Mouse (Mus musculus): ENCODE measurements around the gene Ldlrad3. TPM values are rescaled to one million over a fixed set of nuclear protein-coding genes. Genes with fewer than 3 reads are reported as not detected.

The Ldlrad3 gene
- polyA plus RNA-seq, 1 experiment from 2014 or later = 48.7 TPM

DNA sequence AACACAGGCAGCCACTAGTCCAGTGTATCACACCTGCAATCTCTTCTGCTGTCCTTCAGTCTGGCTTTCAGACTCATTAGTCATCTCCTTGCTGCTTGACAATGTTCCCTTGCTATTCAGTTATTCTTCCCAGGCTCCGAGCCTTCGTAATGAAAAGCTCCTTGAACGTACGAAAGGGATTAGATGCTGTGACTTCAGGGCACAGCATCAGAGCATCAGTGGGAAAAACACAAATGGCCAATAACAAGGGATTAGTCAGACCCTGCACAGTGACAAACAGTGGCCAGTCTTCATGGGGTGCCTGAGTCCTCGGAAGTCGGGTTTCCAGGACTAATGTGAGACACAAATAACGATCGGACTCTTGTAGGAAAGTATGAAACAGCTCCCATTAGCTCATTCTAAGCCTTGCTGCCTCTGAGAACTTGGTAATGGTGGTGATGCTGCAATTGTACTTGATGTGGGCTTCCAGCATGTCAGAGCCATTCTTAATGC is 205.7 kb downstream of the Ldlrad3 start:
- Histone ChIP-seq H3K9me3 (ENCODE audit: control insufficient read depth, low read length) (no peaks in the 10 kb centered on the region), H3K36me3 (ENCODE audit: control insufficient read depth, insufficient read depth, low read length) (no peaks in the 10 kb centered on the region), H3K9ac (ENCODE audit: low read depth, low read length) (no peak overlapping the region), H3K4me1 (replicated peaks; ENCODE audit: control insufficient read depth, insufficient read depth, low read length) (peaks cover 17% of the 10 kb centered on the region), H3K4me3 (ENCODE audit: low read depth, low read length) (no peak overlapping the region), H3K4me2 (replicated peaks; ENCODE audit: low read depth, low read length) (no peak overlapping the region), H3K27me3 (ENCODE audit: control insufficient read depth, insufficient read depth, low read length) (no peaks in the 10 kb centered on the region), H3K27ac (ENCODE audit: low read depth, low read length) (peak overlapping the region; percentile 27; the same call in 1 of the 2 replicates)
- WGBS = 57% methylated on average over 8 of the region's 8 CpGs
- ATAC-seq (ENCODE audit: low FRiP score) = no peak
- no peak for DNase-seq (ENCODE audit: low spot score)

DNA sequence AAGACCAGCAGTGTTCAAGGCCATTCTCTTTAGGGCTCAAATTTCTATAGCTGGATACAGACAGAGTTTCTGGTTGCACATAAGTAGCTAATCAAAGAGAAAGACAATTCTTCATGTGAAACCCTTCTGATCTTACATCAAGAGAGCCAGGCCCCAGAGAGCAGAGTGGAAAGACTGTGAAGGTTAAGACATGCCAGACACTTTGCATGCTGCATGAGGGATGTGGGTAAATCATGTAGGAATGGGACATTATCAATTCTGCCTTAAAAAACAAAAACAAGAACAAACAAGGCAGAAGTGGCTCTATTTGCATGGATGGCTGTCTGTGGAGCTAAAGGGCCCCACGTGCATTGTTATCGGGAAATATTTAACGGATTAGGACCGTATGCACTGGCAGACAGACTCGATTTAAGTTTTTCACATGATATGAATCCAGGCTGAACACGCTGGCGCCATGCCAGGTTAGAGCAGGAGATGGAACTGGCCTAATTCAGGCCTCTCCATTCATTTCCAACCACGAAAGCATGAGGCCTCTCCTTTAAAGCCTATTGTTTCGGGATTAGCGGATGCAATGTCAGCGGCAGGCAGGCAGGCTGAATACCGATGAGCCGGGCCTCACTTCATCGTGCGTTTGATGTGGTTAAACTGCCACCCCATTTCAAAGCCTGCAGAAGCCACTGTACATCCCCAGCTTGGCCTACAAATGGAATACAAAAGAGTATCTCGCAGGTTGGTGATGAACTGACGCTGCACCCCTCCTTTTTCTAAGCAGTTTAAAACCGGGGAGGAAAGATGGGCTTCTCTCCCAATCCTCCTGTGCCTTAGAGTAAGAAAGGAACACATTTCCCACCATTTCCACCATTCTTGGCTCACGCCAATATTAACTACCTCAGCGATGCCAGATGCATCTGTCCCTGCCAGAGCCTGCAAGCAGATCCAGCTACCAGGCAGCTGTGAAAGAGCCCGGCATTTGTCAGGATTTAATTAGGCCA is 207.4 kb downstream of the Ldlrad3 start:
- H3K4me2 ChIP-seq (replicated peaks; ENCODE audit: low read depth, low read length) = no peak overlapping the region
- ATAC-seq (ENCODE audit: low FRiP score) = peak; percentile 78
- peak overlapping the region; percentile 81 for H3K27ac ChIP-seq (ENCODE audit: low read depth, low read length)
- no peaks in the 10 kb centered on the region for H3K36me3 ChIP-seq (ENCODE audit: control insufficient read depth, insufficient read depth, low read length)
- H3K4me3 ChIP-seq (ENCODE audit: low read depth, low read length) = no peak overlapping the region
- peak; percentile 78 for DNase-seq (ENCODE audit: low spot score)
- no peaks in the 10 kb centered on the region for H3K27me3 ChIP-seq (ENCODE audit: control insufficient read depth, insufficient read depth, low read length)
- H3K4me1 ChIP-seq (replicated peaks; ENCODE audit: control insufficient read depth, insufficient read depth, low read length) = peaks cover 17% of the 10 kb centered on the region
- H3K9me3 ChIP-seq (ENCODE audit: control insufficient read depth, low read length) = no peaks in the 10 kb centered on the region
- peak overlapping the region; percentile 8; the same call in 1 of the 2 replicates for H3K9ac ChIP-seq (ENCODE audit: low read depth, low read length)
- WGBS = 20% methylated on average over 21 of the region's 21 CpGs

GRCm38 (mm10) chr2:101976399-101977064 is 209.7 kb downstream of the Ldlrad3 start:
- no peaks in the 10 kb centered on the region for H3K9me3 ChIP-seq (ENCODE audit: control insufficient read depth, low read length)
- H3K27me3 ChIP-seq (ENCODE audit: control insufficient read depth, insufficient read depth, low read length) = no peaks in the 10 kb centered on the region
- DNase-seq (ENCODE audit: low spot score) (no peak), ATAC-seq (ENCODE audit: low FRiP score) (no peak)
- H3K4me3 ChIP-seq (ENCODE audit: low read depth, low read length) = no peak overlapping the region
- 65% methylated on average over 7 of the region's 7 CpGs for WGBS
- no peak overlapping the region for H3K4me2 ChIP-seq (replicated peaks; ENCODE audit: low read depth, low read length)
- no peaks in the 10 kb centered on the region for H3K36me3 ChIP-seq (ENCODE audit: control insufficient read depth, insufficient read depth, low read length)
- H3K9ac ChIP-seq (ENCODE audit: low read depth, low read length) = no peak overlapping the region
- peaks cover 17% of the 10 kb centered on the region for H3K4me1 ChIP-seq (replicated peaks; ENCODE audit: control insufficient read depth, insufficient read depth, low read length)
- H3K27ac ChIP-seq (ENCODE audit: low read depth, low read length) = no peak overlapping the region

DNA sequence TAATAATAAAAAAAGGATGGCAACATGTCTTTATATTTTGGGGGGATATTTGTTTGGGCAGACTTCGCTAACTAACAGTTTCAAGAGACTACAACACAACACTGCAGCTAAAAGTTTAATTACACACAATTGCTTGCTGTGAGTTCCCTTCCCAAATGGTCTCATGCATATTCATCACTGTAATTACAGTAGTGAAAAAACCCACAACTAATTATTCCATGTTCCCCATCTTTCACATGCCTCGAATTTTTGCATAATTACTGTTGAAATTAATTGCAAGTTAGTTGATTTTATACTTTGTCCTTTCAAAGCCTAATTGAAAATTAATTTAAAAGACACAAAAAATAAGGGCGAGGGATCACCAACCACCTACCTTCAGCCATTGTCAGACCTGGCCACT is 212.4 kb downstream of the Ldlrad3 start:
- Histone ChIP-seq H3K9me3 (ENCODE audit: control insufficient read depth, low read length) (no peaks in the 10 kb centered on the region), H3K9ac (ENCODE audit: low read depth, low read length) (no peak overlapping the region), H3K4me3 (ENCODE audit: low read depth, low read length) (no peak overlapping the region), H3K27ac (ENCODE audit: low read depth, low read length) (no peak overlapping the region), H3K4me1 (replicated peaks; ENCODE audit: control insufficient read depth, insufficient read depth, low read length) (peaks cover 8% of the 10 kb centered on the region), H3K27me3 (ENCODE audit: control insufficient read depth, insufficient read depth, low read length) (no peaks in the 10 kb centered on the region), H3K4me2 (replicated peaks; ENCODE audit: low read depth, low read length) (no peak overlapping the region), H3K36me3 (ENCODE audit: control insufficient read depth, insufficient read depth, low read length) (no peaks in the 10 kb centered on the region)
- 93% methylated on average over 3 of the region's 3 CpGs for WGBS
- ATAC-seq (ENCODE audit: low FRiP score) = no peak
- no peak for DNase-seq (ENCODE audit: low spot score)

GRCm38 (mm10) chr2:101967601-101968000 is 218.6 kb downstream of the Ldlrad3 start:
- H3K4me3 ChIP-seq (ENCODE audit: low read depth, low read length) = no peak overlapping the region
- H3K4me2 ChIP-seq (replicated peaks; ENCODE audit: low read depth, low read length) = no peak overlapping the region
- no peaks in the 10 kb centered on the region for H3K27me3 ChIP-seq (ENCODE audit: control insufficient read depth, insufficient read depth, low read length)
- H3K9me3 ChIP-seq (ENCODE audit: control insufficient read depth, low read length) = no peaks in the 10 kb centered on the region
- DNase-seq (ENCODE audit: low spot score) (no peak), ATAC-seq (ENCODE audit: low FRiP score) (no peak)
- H3K4me1 ChIP-seq (replicated peaks; ENCODE audit: control insufficient read depth, insufficient read depth, low read length) = peaks cover 6% of the 10 kb centered on the region; the same call in 1 of the 2 replicates
- no peak overlapping the region for H3K9ac ChIP-seq (ENCODE audit: low read depth, low read length)
- 18% methylated on average over 4 of the region's 4 CpGs for whole genome bisulfite sequencing
- H3K36me3 ChIP-seq (ENCODE audit: control insufficient read depth, insufficient read depth, low read length) = no peaks in the 10 kb centered on the region
- 0 out of 2 replicates have a peak overlapping the region, but pooled peaks have one; percentile 56 for H3K27ac ChIP-seq (ENCODE audit: low read depth, low read length)

DNA sequence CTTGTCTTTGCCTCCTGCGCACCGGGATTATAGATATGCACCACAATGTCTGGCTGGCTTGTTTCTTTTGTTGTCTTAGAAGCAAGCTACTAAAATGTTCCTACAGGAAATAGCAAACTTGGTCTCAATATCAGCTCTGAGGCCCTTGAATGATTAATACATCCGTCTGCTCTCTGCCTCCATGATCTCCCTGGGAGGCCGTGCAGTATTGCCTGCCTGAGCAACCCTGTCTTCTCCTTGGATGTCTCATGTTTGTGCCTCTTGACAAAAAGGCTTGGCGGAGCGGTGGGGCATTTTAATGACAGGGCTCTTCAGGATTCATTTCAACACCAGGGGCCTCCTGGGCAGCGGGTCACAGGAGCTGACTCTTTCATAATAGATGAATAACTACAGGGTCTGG is 219.0 kb downstream of the Ldlrad3 start:
- Histone ChIP-seq H3K9ac (ENCODE audit: low read depth, low read length) (no peak overlapping the region), H3K36me3 (ENCODE audit: control insufficient read depth, insufficient read depth, low read length) (no peaks in the 10 kb centered on the region), H3K4me2 (replicated peaks; ENCODE audit: low read depth, low read length) (no peak overlapping the region), H3K4me1 (replicated peaks; ENCODE audit: control insufficient read depth, insufficient read depth, low read length) (peaks cover 6% of the 10 kb centered on the region; the same call in 1 of the 2 replicates), H3K9me3 (ENCODE audit: control insufficient read depth, low read length) (no peaks in the 10 kb centered on the region), H3K27me3 (ENCODE audit: control insufficient read depth, insufficient read depth, low read length) (no peaks in the 10 kb centered on the region), H3K27ac (ENCODE audit: low read depth, low read length) (peak overlapping the region; percentile 56; the same call in 1 of the 2 replicates), H3K4me3 (ENCODE audit: low read depth, low read length) (no peak overlapping the region)
- DNase-seq (ENCODE audit: low spot score) (no peak), ATAC-seq (ENCODE audit: low FRiP score) (no peak)
- WGBS = 31% methylated on average over 7 of the region's 7 CpGs

- no peak for ATAC-seq (ENCODE audit: low FRiP score)
- 82% methylated on average over 4 of the region's 4 CpGs for WGBS
- Histone ChIP-seq H3K4me2 (replicated peaks; ENCODE audit: low read depth, low read length) (no peak overlapping the region), H3K36me3 (ENCODE audit: control insufficient read depth, insufficient read depth, low read length) (no peaks in the 10 kb centered on the region), H3K4me1 (replicated peaks; ENCODE audit: control insufficient read depth, insufficient read depth, low read length) (peaks cover 6% of the 10 kb centered on the region; the same call in 1 of the 2 replicates), H3K9ac (ENCODE audit: low read depth, low read length) (no peak overlapping the region), H3K9me3 (ENCODE audit: control insufficient read depth, low read length) (no peaks in the 10 kb centered on the region), H3K27me3 (ENCODE audit: control insufficient read depth, insufficient read depth, low read length) (no peaks in the 10 kb centered on the region), H3K4me3 (ENCODE audit: low read depth, low read length) (no peak overlapping the region), H3K27ac (ENCODE audit: low read depth, low read length) (no peak overlapping the region)
- no peak for DNase-seq (ENCODE audit: low spot score)
These were observed 220.2 kb downstream of the Ldlrad3 start for GRCm38 (mm10) chr2:101966017-101966416.

DNA sequence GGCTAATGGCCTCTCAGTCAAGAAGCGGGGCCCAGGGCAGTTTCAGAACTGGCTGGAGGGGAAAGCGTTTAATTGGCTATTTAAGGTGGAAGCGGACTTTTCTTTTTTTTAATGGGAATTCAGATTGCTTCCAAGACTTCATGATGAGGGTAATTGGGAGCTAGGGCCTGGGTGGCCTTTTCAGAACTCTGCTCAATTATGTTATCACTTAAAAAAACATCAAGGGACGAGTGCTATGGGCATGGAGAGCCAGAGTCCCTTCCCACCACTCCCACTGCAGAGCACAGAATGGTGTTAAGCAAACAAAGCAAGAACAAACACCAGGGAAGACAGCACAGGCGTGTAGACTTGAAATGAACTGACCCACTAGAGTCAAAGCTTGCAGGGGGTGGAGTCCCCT is 220.7 kb downstream of the Ldlrad3 start:
- Histone ChIP-seq H3K4me1 (replicated peaks; ENCODE audit: control insufficient read depth, insufficient read depth, low read length) (peaks cover 6% of the 10 kb centered on the region; the same call in 1 of the 2 replicates), H3K9me3 (ENCODE audit: control insufficient read depth, low read length) (no peaks in the 10 kb centered on the region), H3K36me3 (ENCODE audit: control insufficient read depth, insufficient read depth, low read length) (no peaks in the 10 kb centered on the region), H3K4me2 (replicated peaks; ENCODE audit: low read depth, low read length) (no peak overlapping the region), H3K27me3 (ENCODE audit: control insufficient read depth, insufficient read depth, low read length) (no peaks in the 10 kb centered on the region), H3K27ac (ENCODE audit: low read depth, low read length) (no peak overlapping the region), H3K4me3 (ENCODE audit: low read depth, low read length) (no peak overlapping the region), H3K9ac (ENCODE audit: low read depth, low read length) (no peak overlapping the region)
- no peak for ATAC-seq (ENCODE audit: low FRiP score)
- 46% methylated on average over 5 of the region's 5 CpGs for WGBS
- DNase-seq (ENCODE audit: low spot score) = no peak

Data from hindbrain, embryonic 11.5 days (tissue).